Mouse (Mus musculus) lung, postnatal 4 days (tissue): ENCODE measurements around the gene Epha5.

ENCODE experiments used
- DNase-seq, 2 experiments: peaks; one replicate each; pipeline ENCODE4 v3.0.0; 2021

The Epha5 gene

GRCm38 (mm10) chr5:84298878-84299736, 118.1 kb downstream of the Epha5 start:
- DNase-seq: no peak

- DNase-seq: no peak
Measured at GRCm38 (mm10) chr5:84289429-84289977, 127.7 kb downstream of the Epha5 start.

- DNase-seq: no peak
Measured at GRCm38 (mm10) chr5:84281290-84282017, 135.7 kb downstream of the Epha5 start.

GRCm38 (mm10) chr5:84276996-84277395, 140.2 kb downstream of the Epha5 start:
- no peak for DNase-seq

- no peak for DNase-seq
Measured at GRCm38 (mm10) chr5:84265407-84265806, 151.8 kb downstream of the Epha5 start.

- DNase-seq: no peak
Measured at GRCm38 (mm10) chr5:84263999-84264398, 153.2 kb downstream of the Epha5 start.

- no peak for DNase-seq
Measured at GRCm38 (mm10) chr5:84229971-84230370, 187.2 kb downstream of the Epha5 start.

GRCm38 (mm10) chr5:84208609-84209008, 208.6 kb downstream of the Epha5 start:
- no peak for DNase-seq

- no peak for DNase-seq
Measured at GRCm38 (mm10) chr5:84193348-84193747, 223.8 kb downstream of the Epha5 start.

- DNase-seq: no peak
Measured at GRCm38 (mm10) chr5:84184189-84184588, 233.0 kb downstream of the Epha5 start.

- no peak for DNase-seq
Measured at GRCm38 (mm10) chr5:84153095-84153494, 264.1 kb downstream of the Epha5 start.

GRCm38 (mm10) chr5:84142138-84142537, 275.0 kb downstream of the Epha5 start:
- no peak for DNase-seq

- DNase-seq: no peak
Measured at GRCm38 (mm10) chr5:84095947-84096346, 321.2 kb downstream of the Epha5 start.

GRCm38 (mm10) chr5:84081321-84081720, 335.9 kb downstream of the Epha5 start:
- DNase-seq: no peak

- no peak for DNase-seq
Measured at GRCm38 (mm10) chr5:84070976-84071375, 346.2 kb downstream of the Epha5 start.

GRCm38 (mm10) chr5:84053880-84054279, 363.3 kb downstream of the Epha5 start:
- no peak for DNase-seq

GRCm38 (mm10) chr5:84037250-84037963, 379.8 kb downstream of the Epha5 start:
- DNase-seq: no peak
